Mouse (Mus musculus): ENCODE measurements around the gene Hmx1.

Hmx1 gene

DNA sequence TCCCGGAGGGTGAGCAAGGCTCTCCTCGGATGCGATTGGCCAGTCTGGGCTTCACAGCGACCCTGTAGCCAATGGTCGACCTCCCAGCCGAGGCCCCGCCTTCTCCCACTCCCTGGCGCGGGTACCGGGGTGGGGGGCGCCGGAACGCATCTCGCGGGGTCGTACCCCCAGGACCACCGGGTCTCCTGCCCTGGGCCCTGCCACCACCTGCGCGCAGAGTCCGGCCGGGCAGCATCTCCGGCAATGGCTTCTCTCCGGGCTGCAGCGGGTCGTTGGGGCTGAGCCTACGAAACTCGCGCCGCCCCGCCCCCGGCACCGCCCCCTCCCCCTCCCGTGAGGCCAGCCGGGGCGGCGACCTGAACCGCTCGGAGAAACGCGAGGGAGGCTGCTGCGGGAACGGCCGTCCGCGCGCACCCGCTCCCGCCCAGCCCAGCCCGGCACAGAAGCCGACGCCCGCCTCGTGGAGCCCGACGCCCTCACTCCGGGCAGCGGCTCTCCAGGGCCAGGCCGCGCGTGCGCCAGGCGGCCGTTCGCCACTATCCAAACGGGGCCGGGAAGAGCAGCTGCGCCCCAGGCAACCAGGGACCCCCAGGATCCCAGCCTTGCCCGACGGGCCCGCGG lies at the start of gene Hmx1:
Gene Hmx1 (plus strand): TSS at position 618 of the 621 bp plus-strand sequence.
- DNase-seq, result no peak

- no peak for DNase-seq
These were observed 43.8 kb upstream of the Hmx1 start for GRCm38 (mm10) chr5:35345084-35345483.

DNA sequence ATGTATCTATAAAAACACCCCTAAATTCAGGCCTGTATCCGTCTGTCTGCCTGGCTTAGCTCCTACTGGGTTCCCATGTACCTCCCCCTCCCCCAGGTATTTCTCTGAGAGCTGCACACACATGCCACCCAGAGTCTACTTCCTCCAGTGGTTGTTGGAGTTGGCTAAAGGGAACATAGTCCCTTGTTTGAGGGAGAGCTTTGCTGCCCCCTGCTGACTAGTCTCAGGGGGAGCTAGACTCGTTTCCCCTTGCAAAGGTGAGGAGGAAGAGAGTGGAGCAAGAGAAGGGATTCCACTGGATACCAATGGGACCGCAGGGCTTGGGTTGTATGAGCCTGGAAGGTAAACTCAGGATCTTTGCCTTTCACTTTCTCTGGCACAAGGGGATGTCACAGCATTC lies 40.1 kb upstream of the Hmx1 start:
- peak; percentile 74 for DNase-seq

DNA sequence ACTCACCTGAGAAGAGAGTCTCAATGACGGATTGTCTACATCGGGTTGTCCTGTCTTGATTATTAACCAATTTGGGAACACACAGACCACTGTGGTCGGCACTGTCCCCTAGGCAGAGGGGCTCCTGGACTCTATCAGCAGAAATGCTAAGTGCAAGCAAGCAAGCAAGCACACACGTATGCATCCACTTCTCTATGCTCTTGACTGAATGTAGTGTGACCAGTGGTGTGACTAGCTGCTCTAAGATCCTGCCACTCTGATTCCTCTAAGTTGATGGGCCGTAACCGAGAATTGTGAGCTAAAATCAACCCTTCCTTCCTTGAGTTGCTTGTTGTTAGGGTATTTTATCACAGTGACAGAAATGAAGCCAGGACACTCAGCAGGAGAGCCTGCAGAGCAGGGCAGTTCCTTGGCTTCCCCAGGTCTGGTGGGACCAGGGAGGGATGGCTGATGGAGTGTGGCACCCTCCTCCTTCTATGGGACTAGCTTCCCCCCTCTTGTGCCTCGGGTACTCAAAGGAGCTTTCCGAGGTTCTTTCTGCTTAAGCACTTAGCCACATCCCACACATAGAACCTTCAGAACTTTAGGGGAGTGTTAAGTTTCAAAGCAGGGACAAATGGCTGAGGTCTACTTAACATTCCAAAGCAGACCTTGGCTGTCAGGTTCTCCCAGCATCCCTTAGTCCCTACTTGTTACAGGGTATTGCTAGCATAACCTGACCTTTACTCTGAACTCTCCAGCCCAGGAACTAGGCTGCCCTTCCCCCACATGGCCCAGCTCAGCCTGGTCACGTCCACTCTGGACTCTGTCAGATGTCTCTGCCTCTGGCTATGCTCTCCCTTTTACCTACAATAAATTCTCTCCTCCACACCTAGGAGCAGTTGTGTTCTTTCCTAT lies 31.1 kb upstream of the Hmx1 start:
- no peak for DNase-seq

GRCm38 (mm10) chr5:35361570-35362284 lies 27.2 kb upstream of the Hmx1 start:
- peak; percentile 86 for DNase-seq

- DNase-seq, result no peak
These were observed 22.5 kb upstream of the Hmx1 start for GRCm38 (mm10) chr5:35366241-35367032.

GRCm38 (mm10) chr5:35368916-35369315 lies 20.0 kb upstream of the Hmx1 start:
- DNase-seq, result peak; percentile 12

- no peak for DNase-seq
These were observed 9.8 kb upstream of the Hmx1 start for GRCm38 (mm10) chr5:35379066-35379465.

- no peak for DNase-seq
These were observed 9.1 kb upstream of the Hmx1 start for GRCm38 (mm10) chr5:35379815-35380214.

DNA sequence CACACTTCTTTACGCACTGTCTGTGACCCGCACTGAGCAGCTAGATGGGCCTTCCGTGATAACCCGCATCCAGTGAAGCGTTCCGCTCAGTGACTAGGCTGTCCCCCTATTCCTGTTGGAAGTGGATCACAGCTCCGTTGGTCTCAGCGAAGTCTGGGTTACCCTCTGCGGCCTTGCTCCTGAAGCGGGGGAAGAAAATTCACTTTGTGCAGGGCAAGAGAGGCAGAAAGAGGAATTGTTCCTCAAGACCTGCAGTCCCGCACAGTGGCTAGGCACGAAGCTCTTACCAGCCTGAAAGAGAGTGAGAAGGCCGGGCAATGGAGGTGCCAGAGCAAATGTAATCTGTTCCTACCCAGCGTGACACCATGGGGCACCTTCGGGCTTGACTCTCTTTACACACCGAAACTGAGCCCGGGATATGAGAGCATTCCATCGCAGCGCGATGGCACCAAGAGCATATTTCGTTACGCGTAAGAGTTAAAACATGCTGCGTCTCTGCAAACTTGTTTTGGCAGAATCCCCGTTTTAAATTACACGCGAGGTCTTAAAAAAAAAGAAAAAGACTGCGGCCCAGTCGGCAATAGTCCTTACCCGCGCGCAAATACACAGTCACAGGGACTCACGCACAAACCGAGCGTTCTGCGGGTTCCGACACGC lies 946 bp upstream of the Hmx1 start:
- DNase-seq, result no peak

GRCm38 (mm10) chr5:35389441-35389840 lies 533 bp downstream of the Hmx1 start:
- DNase-seq, result no peak

GRCm38 (mm10) chr5:35389915-35390314 lies 1.0 kb downstream of the Hmx1 start:
- no peak for DNase-seq

DNA sequence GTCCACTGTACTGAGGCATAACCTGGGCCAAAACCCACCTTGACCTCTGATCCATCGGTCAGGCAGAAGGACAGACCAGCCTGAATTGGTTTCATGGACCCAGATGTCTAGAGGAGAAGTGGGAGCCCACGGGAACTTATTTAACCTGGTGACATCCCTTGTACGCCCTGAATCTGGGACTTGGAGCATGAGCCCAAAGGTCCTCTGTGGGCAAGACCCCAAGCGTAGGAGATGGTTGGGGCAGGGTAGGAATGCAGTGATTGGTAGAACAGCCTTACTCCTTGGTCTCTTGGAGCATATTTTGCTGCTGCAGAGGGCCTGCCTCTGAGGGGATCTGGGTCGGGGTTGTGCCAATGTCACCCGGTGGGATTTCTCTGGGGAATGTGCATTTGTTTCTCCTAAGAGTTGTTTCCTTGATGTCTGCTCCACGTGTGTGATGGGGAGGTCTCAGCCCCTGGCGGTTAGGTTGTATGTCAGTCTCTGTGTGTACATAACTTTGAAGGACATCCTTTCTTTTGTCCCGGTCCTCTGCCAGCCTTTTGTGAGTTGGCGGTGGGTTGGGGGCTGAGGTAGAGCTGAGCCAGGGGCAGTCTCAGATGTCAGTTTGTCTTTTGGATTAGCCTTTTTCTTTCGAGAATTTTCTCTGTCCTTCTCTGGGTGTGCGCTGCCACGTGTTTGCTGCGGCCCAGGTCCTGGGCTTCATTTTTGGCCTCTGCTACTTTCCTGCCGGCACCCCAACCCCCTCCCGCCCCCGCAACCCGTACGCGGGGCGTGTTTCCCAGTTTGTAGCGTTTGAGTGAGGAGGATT lies 2.1 kb downstream of the Hmx1 start:
- DNase-seq, result no peak

GRCm38 (mm10) chr5:35391656-35392333 lies 2.9 kb downstream of the Hmx1 start:
- DNase-seq, result no peak

GRCm38 (mm10) chr5:35392334-35392695 lies 3.4 kb downstream of the Hmx1 start:
- no peak for DNase-seq

- DNase-seq, result no peak
These were observed 6.9 kb downstream of the Hmx1 start for GRCm38 (mm10) chr5:35395566-35396440.

- DNase-seq, result no peak
These were observed 8.2 kb downstream of the Hmx1 start for GRCm38 (mm10) chr5:35396976-35397641.

- no peak for DNase-seq
These were observed 8.9 kb downstream of the Hmx1 start for GRCm38 (mm10) chr5:35397642-35398309.

Measured in cerebellum, adult 11-12 months (tissue).